Mouse (Mus musculus) olfactory bulb, adult 2 months (tissue): Measurements from ENCODE around the gene Arhgap35. TPM values are rescaled to one million over a fixed set of nuclear protein-coding genes. Genes with fewer than 3 reads are reported as not detected.
A peak's percentile ranks its signal among the peaks of the same experiment; 100 is the strongest.

Source experiments
- H3K27ac ChIP-seq: fragments of 200-500 bp; 2 replicates; pipeline ENCODE4 v1.5.1; 2012; ENCODE audit warnings: low read depth, low read length; ENCODE audit not compliant: insufficient read depth
- H3K4me1 ChIP-seq: fragments of 200-500 bp; 2 replicates; pipeline ENCODE4 v1.6.1; 2012; ENCODE audit warnings: low read length; ENCODE audit not compliant: control insufficient read depth, insufficient read depth
- H3K4me3 ChIP-seq: fragments of 200-500 bp; 2 replicates; pipeline ENCODE4 v1.5.1; 2012; ENCODE audit warnings: mild to moderate bottlenecking, low read depth, low read length, moderate library complexity; ENCODE audit not compliant: insufficient read depth
- CTCF ChIP-seq: fragments of 200-500 bp; IDR thresholded peaks from 2 replicates; pipeline ENCODE4 v1.5.1; 2012; ENCODE audit warnings: low read depth, mild to moderate bottlenecking, low read length, moderate library complexity; ENCODE audit not compliant: insufficient read depth
- POLR2A ChIP-seq: fragments of 200-500 bp; IDR thresholded peaks from 2 replicates; pipeline ENCODE4 v1.6.1; 2012; ENCODE audit warnings: mild to moderate bottlenecking, low read depth, low read length, moderate library complexity; ENCODE audit not compliant: insufficient read depth
- WGBS: fragments of 180-500 bp; shearing (Covaris S2); methylation state at CpG from one replicate; pipeline ENCODE4 v1.1.7; 2018; 5-methylcytosine and 5-hydroxymethylcytosine counted together
- polyA plus RNA-seq: library from polyadenylated mRNA; stranded (reverse); fragments of >200 nt; gene quantifications from 2 replicates; pipeline ENCODE4 v1.2.4, GENCODE M21; 2012; ENCODE audit warnings: low replicate concordance; ENCODE audit not compliant: missing spikeins, insufficient read depth, insufficient read length

Gene Arhgap35
- polyA plus RNA-seq, 1 experiment, result not detected

DNA sequence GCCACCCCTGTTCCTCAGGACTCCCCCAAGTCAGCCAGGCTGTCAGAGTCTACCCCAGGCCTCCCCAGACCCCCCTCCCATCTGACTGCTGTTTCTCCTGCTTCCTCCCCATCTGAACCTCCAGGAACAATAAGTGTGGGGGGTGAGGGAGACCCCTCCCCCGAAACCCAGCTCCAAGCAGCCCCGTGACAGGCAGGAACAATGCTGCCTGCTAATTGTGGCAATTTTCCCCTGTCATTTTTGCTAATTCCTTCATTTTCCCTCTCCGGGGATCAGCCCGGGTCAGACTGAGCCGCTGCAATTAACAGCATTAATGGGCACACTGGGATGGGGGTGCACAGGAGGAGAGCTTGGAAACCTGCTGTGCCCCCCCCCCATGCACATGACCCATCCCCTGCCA is 146.7 kb downstream of the Arhgap35 start:
- Histone ChIP-seq H3K4me3 (no peak overlapping the region), H3K27ac (no peak overlapping the region), H3K4me1 (peaks cover 4% of the 10 kb centered on the region; the same call in 1 of the 2 replicates)
- 6% methylated on average over 5 of the region's 5 CpGs for WGBS
- no peak for TF ChIP-seq POLR2A
- TF ChIP-seq CTCF, result no peak

- H3K27ac ChIP-seq, result no peak overlapping the region
- no peak overlapping the region for H3K4me3 ChIP-seq
- 70% methylated on average over 4 of the region's 4 CpGs for WGBS
- no peaks in the 10 kb centered on the region for H3K4me1 ChIP-seq
- TF ChIP-seq CTCF (no peak), POLR2A (no peak)
Measured at GRCm38 (mm10) chr7:16466565-16466964, 148.2 kb downstream of the Arhgap35 start.

DNA sequence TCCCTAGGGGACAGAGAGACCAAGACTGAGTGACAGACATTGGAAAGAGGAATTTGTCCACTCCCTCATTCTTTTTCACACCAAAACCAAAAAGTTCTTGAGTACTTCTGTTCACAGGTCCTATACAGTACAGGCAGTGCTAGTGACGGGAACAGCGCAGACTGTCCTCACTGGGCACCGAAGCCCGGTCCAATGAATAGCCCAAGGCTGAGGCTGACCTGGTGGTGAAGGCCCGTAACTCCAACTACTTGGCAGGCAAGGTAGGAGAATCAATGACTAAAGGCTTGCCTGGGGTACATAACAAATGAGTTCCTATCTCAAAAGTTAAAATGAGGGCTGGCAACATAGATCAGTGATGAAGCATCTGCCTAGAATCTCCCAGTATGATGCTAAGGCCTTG is 149.2 kb downstream of the Arhgap35 start:
- no peak overlapping the region for H3K27ac ChIP-seq
- WGBS, result 89% methylated on average over 5 of the region's 5 CpGs

GRCm38 (mm10) chr7:16465160-16465559 is 149.6 kb downstream of the Arhgap35 start:
- Histone ChIP-seq H3K27ac (no peak overlapping the region), H3K4me1 (no peaks in the 10 kb centered on the region), H3K4me3 (no peak overlapping the region)
- TF ChIP-seq POLR2A (no peak), CTCF (peak; percentile 81; the same call in 1 of the 2 replicates)
- WGBS, result 10% methylated on average over 8 of the region's 8 CpGs

More for the DNA sequence above, 149.2 kb downstream of the Arhgap35 start:
- TF ChIP-seq CTCF, result no peak
- TF ChIP-seq POLR2A, result no peak
- no peak overlapping the region for H3K4me3 ChIP-seq
- no peaks in the 10 kb centered on the region for H3K4me1 ChIP-seq

DNA sequence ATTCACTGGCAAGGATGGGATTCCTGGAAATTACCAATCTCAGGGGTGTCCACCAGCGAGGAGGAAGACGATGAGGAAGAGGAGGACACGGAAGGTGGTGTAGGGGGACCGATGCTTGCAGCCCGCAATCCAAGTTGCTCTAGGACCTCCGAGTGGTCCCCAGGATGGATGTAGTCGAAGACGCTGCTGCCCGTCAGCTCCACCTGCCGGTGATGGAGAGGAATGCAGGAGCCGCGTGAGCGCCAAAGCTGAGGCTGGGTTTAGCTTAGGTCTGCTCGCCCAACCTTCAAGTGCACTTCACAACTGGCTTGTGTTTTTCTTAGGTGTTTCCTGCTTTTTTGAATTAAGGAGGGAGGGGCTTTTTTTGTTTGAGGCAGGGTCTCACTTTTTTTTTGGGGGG is 151.6 kb downstream of the Arhgap35 start:
- TF ChIP-seq POLR2A (no peak), CTCF (peak; percentile 88)
- WGBS, result under 1% methylated on average over 14 of the region's 14 CpGs
- H3K4me3 ChIP-seq, result no peak overlapping the region
- no peaks in the 10 kb centered on the region for H3K4me1 ChIP-seq
- H3K27ac ChIP-seq, result no peak overlapping the region

GRCm38 (mm10) chr7:16461705-16462104 is 153.1 kb downstream of the Arhgap35 start:
- no peak overlapping the region for H3K4me3 ChIP-seq
- 81% methylated on average over 6 of the region's 6 CpGs for WGBS
- no peaks in the 10 kb centered on the region for H3K4me1 ChIP-seq
- TF ChIP-seq CTCF, result no peak
- TF ChIP-seq POLR2A, result no peak
- H3K27ac ChIP-seq, result no peak overlapping the region

- 70% methylated on average over 6 of the region's 6 CpGs for WGBS
- TF ChIP-seq POLR2A, result no peak
- no peak for TF ChIP-seq CTCF
- no peaks in the 10 kb centered on the region for H3K4me1 ChIP-seq
- H3K4me3 ChIP-seq, result no peak overlapping the region
- H3K27ac ChIP-seq, result no peak overlapping the region
Measured at GRCm38 (mm10) chr7:16461151-16461550, 153.6 kb downstream of the Arhgap35 start.

- WGBS, result 72% methylated on average over 13 of the region's 13 CpGs
- TF ChIP-seq POLR2A (no peak), CTCF (no peak)
- no peaks in the 10 kb centered on the region for H3K4me1 ChIP-seq
- H3K4me3 ChIP-seq, result no peak overlapping the region
- H3K27ac ChIP-seq, result no peak overlapping the region
Measured at GRCm38 (mm10) chr7:16460566-16460965, 154.2 kb downstream of the Arhgap35 start.

DNA sequence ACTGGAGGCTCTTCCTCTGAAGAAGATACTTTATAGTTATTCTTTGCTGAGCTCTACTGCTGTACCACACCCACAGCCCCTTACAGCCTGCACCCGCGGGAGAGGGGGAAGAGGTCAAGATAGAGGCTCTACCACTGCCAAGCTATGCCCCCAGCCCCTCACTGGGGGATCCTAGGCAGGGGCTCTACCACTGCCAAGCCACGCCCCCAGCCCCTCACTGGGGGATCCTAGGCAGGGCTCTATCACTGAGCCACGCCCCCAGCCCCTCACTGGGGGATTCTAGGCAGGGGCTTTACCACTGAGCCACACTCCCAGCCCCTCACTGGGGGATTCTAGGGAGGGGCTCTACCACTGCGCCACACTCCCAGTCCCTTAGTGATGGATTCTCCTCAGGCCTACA is 158.5 kb downstream of the Arhgap35 start:
- H3K4me3 ChIP-seq, result no peak overlapping the region
- WGBS, result 89% methylated on average over 5 of the region's 5 CpGs
- no peak for TF ChIP-seq CTCF
- TF ChIP-seq POLR2A, result no peak

DNA sequence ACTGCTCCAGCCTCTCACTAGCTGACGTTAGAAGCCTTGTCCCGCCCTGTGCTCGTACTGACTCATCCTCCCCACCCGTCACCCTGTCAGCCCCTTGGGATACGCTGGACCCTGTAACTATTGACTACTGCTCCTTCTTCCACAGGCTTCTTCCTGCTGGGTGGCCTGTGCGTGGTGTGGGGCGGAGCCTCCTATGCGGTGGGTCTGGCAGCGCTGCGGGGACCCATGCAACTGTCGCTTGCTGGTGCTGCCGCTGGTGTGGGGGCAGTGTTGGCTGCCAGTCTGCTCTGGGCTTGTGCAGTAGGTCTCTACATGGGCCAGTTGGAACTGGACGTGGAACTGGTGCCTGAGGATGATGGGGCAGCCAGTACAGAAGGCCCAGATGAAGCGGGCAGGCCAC is 159.8 kb downstream of the Arhgap35 start:
- no peak overlapping the region for H3K27ac ChIP-seq
- peaks cover 6% of the 10 kb centered on the region for H3K4me1 ChIP-seq
- 92% methylated on average over 14 of the region's 14 CpGs for WGBS
- no peak for TF ChIP-seq POLR2A
- no peak for TF ChIP-seq CTCF
- H3K4me3 ChIP-seq, result no peak overlapping the region

More for the DNA sequence above, 158.5 kb downstream of the Arhgap35 start:
- peaks cover 6% of the 10 kb centered on the region for H3K4me1 ChIP-seq
- H3K27ac ChIP-seq, result no peak overlapping the region
